Mouse (Mus musculus): ENCODE data around the gene Rabl6. TPM values are rescaled to one million over a fixed set of nuclear protein-coding genes. Genes with fewer than 3 reads are reported as not detected.
"Not testable (repeated sequence)": the region's sequence is repeated elsewhere in the genome, so short reads cannot be mapped to it uniquely, and the experiment has no call there.

The Rabl6 gene
- polyA plus RNA-seq, 1 experiment from 2014 or later = 73.6 TPM

- Histone ChIP-seq H3K27ac (ENCODE audit: low read length) (peak within 1 kb of the TSS; percentile 68), H3K9me3 (ENCODE audit: control insufficient read depth, low read length) (no peaks in the 10 kb centered on the region), H3K4me1 (replicated peaks; ENCODE audit: control insufficient read depth, insufficient read depth, low read length) (peaks cover 19% of the 10 kb centered on the region), H3K4me2 (ENCODE audit: low read length) (peak within 1 kb of the TSS; percentile 93), H3K27me3 (replicated peaks; ENCODE audit: control insufficient read depth, insufficient read depth, low read length) (no peaks in the 10 kb centered on the region), H3K9ac (replicated peaks; ENCODE audit: low read depth, low read length) (peak within 1 kb of the TSS; percentile 90), H3K36me3 (ENCODE audit: control insufficient read depth, insufficient read depth) (peaks cover 16% of the 10 kb centered on the region), H3K4me3 (replicated peaks; ENCODE audit: low read length) (peak within 1 kb of the TSS; percentile 96)
- peak; percentile 100 for ATAC-seq
- WGBS = under 1% methylated on average over 61 of the region's 61 CpGs
Measured at GRCm38 (mm10) chr2:25557221-25557963, 50.9 kb downstream of the Rabl6 start, which contains the start of gene Edf1. Gene Edf1, plus strand, starts transcription at chr2:25557847.

- Histone ChIP-seq H3K36me3 (ENCODE audit: control insufficient read depth, insufficient read depth) (peaks cover 10% of the 10 kb centered on the region), H3K9me3 (ENCODE audit: control insufficient read depth, low read length) (no peaks in the 10 kb centered on the region), H3K4me3 (replicated peaks; ENCODE audit: low read length) (no peak overlapping the region), H3K4me1 (replicated peaks; ENCODE audit: control insufficient read depth, insufficient read depth, low read length) (peaks cover 19% of the 10 kb centered on the region), H3K27me3 (replicated peaks; ENCODE audit: control insufficient read depth, insufficient read depth, low read length) (no peaks in the 10 kb centered on the region), H3K4me2 (ENCODE audit: low read length) (no peak overlapping the region), H3K9ac (replicated peaks; ENCODE audit: low read depth, low read length) (no peak overlapping the region), H3K27ac (ENCODE audit: low read length) (no peak overlapping the region)
- ATAC-seq = no peak
- 47% methylated on average over 1 of the region's 1 CpGs for WGBS
Measured at GRCm38 (mm10) chr2:25556296-25556695, 52.0 kb downstream of the Rabl6 start.

- not testable (repeated sequence) for H3K36me3 ChIP-seq (ENCODE audit: control insufficient read depth, insufficient read depth); H3K27ac ChIP-seq (ENCODE audit: low read length); H3K9me3 ChIP-seq (ENCODE audit: control insufficient read depth, low read length); H3K27me3 ChIP-seq (replicated peaks; ENCODE audit: control insufficient read depth, insufficient read depth, low read length); H3K9ac ChIP-seq (replicated peaks; ENCODE audit: low read depth, low read length); ATAC-seq; H3K4me2 ChIP-seq (ENCODE audit: low read length); H3K4me3 ChIP-seq (replicated peaks; ENCODE audit: low read length)
- peaks cover 19% of the 10 kb centered on the region for H3K4me1 ChIP-seq (replicated peaks; ENCODE audit: control insufficient read depth, insufficient read depth, low read length)
- 53% methylated on average over 2 of the region's 2 CpGs for WGBS
Measured at GRCm38 (mm10) chr2:25555479-25555878, 52.8 kb downstream of the Rabl6 start.

GRCm38 (mm10) chr2:25553171-25553786 lies 55.0 kb downstream of the Rabl6 start:
- H3K9me3 ChIP-seq (ENCODE audit: control insufficient read depth, low read length); H3K9ac ChIP-seq (replicated peaks; ENCODE audit: low read depth, low read length); H3K4me3 ChIP-seq (replicated peaks; ENCODE audit: low read length); ATAC-seq; H3K4me2 ChIP-seq (ENCODE audit: low read length); H3K27me3 ChIP-seq (replicated peaks; ENCODE audit: control insufficient read depth, insufficient read depth, low read length); H3K27ac ChIP-seq (ENCODE audit: low read length); H3K4me1 ChIP-seq (replicated peaks; ENCODE audit: control insufficient read depth, insufficient read depth, low read length); H3K36me3 ChIP-seq (ENCODE audit: control insufficient read depth, insufficient read depth): not testable (repeated sequence)
- 88% methylated on average over 4 of the region's 4 CpGs for whole genome bisulfite sequencing

- 36% methylated on average over 5 of the region's 5 CpGs for WGBS
- no peak for ATAC-seq
- Histone ChIP-seq H3K27me3 (replicated peaks; ENCODE audit: control insufficient read depth, insufficient read depth, low read length) (no peaks in the 10 kb centered on the region), H3K9ac (replicated peaks; ENCODE audit: low read depth, low read length) (no peak overlapping the region), H3K4me3 (replicated peaks; ENCODE audit: low read length) (no peak overlapping the region), H3K36me3 (ENCODE audit: control insufficient read depth, insufficient read depth) (no peaks in the 10 kb centered on the region), H3K4me1 (replicated peaks; ENCODE audit: control insufficient read depth, insufficient read depth, low read length) (peaks cover 6% of the 10 kb centered on the region), H3K27ac (ENCODE audit: low read length) (no peak overlapping the region), H3K9me3 (ENCODE audit: control insufficient read depth, low read length) (no peaks in the 10 kb centered on the region), H3K4me2 (ENCODE audit: low read length) (no peak overlapping the region)
Measured at GRCm38 (mm10) chr2:25551186-25551585, 57.1 kb downstream of the Rabl6 start.

GRCm38 (mm10) chr2:25549021-25549991 lies 59.0 kb downstream of the Rabl6 start:
- H3K36me3 ChIP-seq (ENCODE audit: control insufficient read depth, insufficient read depth) = no peaks in the 10 kb centered on the region
- no peak overlapping the region for H3K9ac ChIP-seq (replicated peaks; ENCODE audit: low read depth, low read length)
- no peak overlapping the region for H3K27ac ChIP-seq (ENCODE audit: low read length)
- ATAC-seq = no peak
- peaks cover 11% of the 10 kb centered on the region for H3K4me1 ChIP-seq (replicated peaks; ENCODE audit: control insufficient read depth, insufficient read depth, low read length)
- H3K9me3 ChIP-seq (ENCODE audit: control insufficient read depth, low read length) = no peaks in the 10 kb centered on the region
- no peak overlapping the region for H3K4me2 ChIP-seq (ENCODE audit: low read length)
- WGBS = 79% methylated on average over 9 of the region's 9 CpGs
- H3K4me3 ChIP-seq (replicated peaks; ENCODE audit: low read length) = no peak overlapping the region
- no peaks in the 10 kb centered on the region for H3K27me3 ChIP-seq (replicated peaks; ENCODE audit: control insufficient read depth, insufficient read depth, low read length)

GRCm38 (mm10) chr2:25546811-25547491 lies 61.4 kb downstream of the Rabl6 start, which contains the start of gene Traf2:
Gene Traf2, minus strand, starts transcription at chr2:25546940.
- no peaks in the 10 kb centered on the region for H3K36me3 ChIP-seq (ENCODE audit: control insufficient read depth, insufficient read depth)
- no peaks in the 10 kb centered on the region for H3K9me3 ChIP-seq (ENCODE audit: control insufficient read depth, low read length)
- ATAC-seq = peak; percentile 100
- WGBS = 2% methylated on average over 47 of the region's 48 CpGs
- H3K27ac ChIP-seq (ENCODE audit: low read length) = no peak within 1 kb of the TSS
- H3K4me1 ChIP-seq (replicated peaks; ENCODE audit: control insufficient read depth, insufficient read depth, low read length) = peaks cover 11% of the 10 kb centered on the region
- H3K4me3 ChIP-seq (replicated peaks; ENCODE audit: low read length) = peak within 1 kb of the TSS; percentile 77
- no peaks in the 10 kb centered on the region for H3K27me3 ChIP-seq (replicated peaks; ENCODE audit: control insufficient read depth, insufficient read depth, low read length)
- H3K4me2 ChIP-seq (ENCODE audit: low read length) = peak within 1 kb of the TSS; percentile 73
- peak within 1 kb of the TSS; percentile 82 for H3K9ac ChIP-seq (replicated peaks; ENCODE audit: low read depth, low read length)

GRCm38 (mm10) chr2:25545996-25546810 lies 62.1 kb downstream of the Rabl6 start:
- Histone ChIP-seq H3K4me1 (replicated peaks; ENCODE audit: control insufficient read depth, insufficient read depth, low read length) (peaks cover 11% of the 10 kb centered on the region), H3K27ac (ENCODE audit: low read length) (no peak overlapping the region), H3K36me3 (ENCODE audit: control insufficient read depth, insufficient read depth) (no peaks in the 10 kb centered on the region), H3K9ac (replicated peaks; ENCODE audit: low read depth, low read length) (peak overlapping the region; percentile 82), H3K4me3 (replicated peaks; ENCODE audit: low read length) (peak overlapping the region; percentile 77), H3K27me3 (replicated peaks; ENCODE audit: control insufficient read depth, insufficient read depth, low read length) (no peaks in the 10 kb centered on the region), H3K4me2 (ENCODE audit: low read length) (peak overlapping the region; percentile 73), H3K9me3 (ENCODE audit: control insufficient read depth, low read length) (no peaks in the 10 kb centered on the region)
- WGBS = 9% methylated on average over 38 of the region's 43 CpGs
- ATAC-seq = peak; percentile 37
